Mouse (Mus musculus) C2C12 (cell line): Measurements from ENCODE around the gene Nrd1.

Experiments
- CEBPB ChIP-seq: IDR thresholded peaks from one replicate; pipeline ENCODE4 v1.6.1; 2011; ENCODE audit warnings: low read depth, mild to moderate bottlenecking, control low read depth, moderate library complexity
- CTCF ChIP-seq: IDR thresholded peaks from one replicate; pipeline ENCODE4 v1.5.1; 2011; ENCODE audit not compliant: control insufficient read depth, insufficient read depth, insufficient read length
- FOSL1 ChIP-seq: IDR thresholded peaks from one replicate; pipeline ENCODE4 v1.8.0; 2011; ENCODE audit warnings: mild to moderate bottlenecking, low read length; ENCODE audit not compliant: poor library complexity, insufficient read depth, severe bottlenecking
- MAX ChIP-seq: IDR thresholded peaks from one replicate; pipeline ENCODE4 v1.6.1; 2011; ENCODE audit warnings: mild to moderate bottlenecking, control low read depth
- MYOG ChIP-seq: IDR thresholded peaks from one replicate; pipeline ENCODE4 v1.6.1; 2011; ENCODE audit not compliant: control insufficient read depth, insufficient read length; ENCODE audit errors: extremely low read depth
- USF1 ChIP-seq: IDR thresholded peaks from one replicate; pipeline ENCODE4 v1.6.1; 2011; ENCODE audit warnings: low read depth, mild to moderate bottlenecking, control low read depth, moderate library complexity

- TF ChIP-seq CTCF = no peak
- no peak for TF ChIP-seq MAX
- no peak for TF ChIP-seq MYOG
- TF ChIP-seq CEBPB = no peak
- no peak for TF ChIP-seq USF1
- no peak for TF ChIP-seq FOSL1
These were observed 42.3 kb downstream of the Nrd1 start for GRCm38 (mm10) chr4:109042739-109043138.
